In the genomic region with DNA sequence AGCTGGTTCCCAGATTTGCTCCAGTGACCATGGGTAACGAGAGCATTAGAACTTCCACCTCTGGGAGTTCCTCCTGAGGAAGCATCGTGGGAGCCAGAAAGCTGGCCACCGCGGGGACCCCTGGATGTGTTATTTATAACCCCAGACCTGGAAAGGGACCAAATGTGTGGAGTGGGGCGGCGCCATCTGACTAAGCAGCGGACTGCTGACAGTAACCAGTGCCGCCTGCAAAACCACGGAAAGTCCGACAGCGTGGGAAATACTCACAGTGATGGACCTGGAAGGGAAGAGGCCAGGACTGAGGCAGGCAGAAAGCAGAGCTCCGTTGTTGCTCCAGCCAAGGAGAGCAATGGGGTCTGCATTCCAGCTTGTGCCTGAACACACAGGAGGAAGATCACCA, we compare ENCODE assay signal across 9 mouse cellular contexts. TPM values are rescaled to one million over a fixed set of nuclear protein-coding genes. Genes with fewer than 3 reads are reported as not detected.
A peak's percentile ranks its signal among the peaks of the same experiment; 100 is the strongest.
DNase-seq lines count a peak whose midpoint lies in the region; ATAC-seq and TF ChIP-seq lines count a peak whose summit lies in the region.
"Had no signal": no experiment of that assay in that cellular context is flagged by ENCODE, and none has a peak within 500 bp of the region (broad histone marks: within the 10 kb centered on the region; RNA-seq: fewer than 3 reads in every experiment).

A gene (minus strand): TSS at position 389 of the 400 bp plus-strand sequence.

- TF ChIP-seq CTCF in layer of hippocampus, adult 2 months (conservative IDR thresholded peaks at IDR 0.05), result no peak
- TF ChIP-seq CTCF in brain, embryonic 14.5 days (IDR thresholded peaks at IDR 0.05; ENCODE audit: borderline replicate concordance, extremely low read depth, insufficient read depth, insufficient read length), result no peak
- TF ChIP-seq CTCF in olfactory bulb, adult 2 months (IDR thresholded peaks at IDR 0.05; ENCODE audit: insufficient read depth, low read depth, low read length), result no peak

- no peaks in the 10 kb centered on the region for H3K36me3 ChIP-seq in intestine, embryonic 16.5 days (ENCODE audit: control insufficient read depth, insufficient read depth, low read length)
- H3K36me3 ChIP-seq in limb, embryonic 13.5 days, result no peaks in the 10 kb centered on the region

- ATAC-seq in intestine, embryonic 16.5 days, result peak; percentile 51; the same call in 1 of the 2 replicates
- no peak for ATAC-seq in limb, embryonic 13.5 days (ENCODE audit: low FRiP score, low read depth)

- H3K9me3 ChIP-seq in intestine, embryonic 16.5 days (ENCODE audit: control insufficient read depth, low read length), result no peaks in the 10 kb centered on the region
- H3K9me3 ChIP-seq in limb, embryonic 13.5 days, result no peaks in the 10 kb centered on the region

- no peak for DNase-seq in layer of hippocampus, adult 2 months (ENCODE audit: low spot score in 2 of 2)
- DNase-seq in layer of hippocampus, adult 9-11 months, result no peak
- DNase-seq in brain, embryonic 14.5 days (ENCODE audit: low read depth), result peak; percentile 60
- peak; percentile 85 to 90 for DNase-seq in heart, adult 18-20 months
- no peak for DNase-seq in frontal cortex, postnatal 10 days (ENCODE audit: low spot score in 2 of 2)

- 40% methylated on average over 12 of the region's 12 CpGs for WGBS in intestine, embryonic 16.5 days
- 18% methylated on average over 12 of the region's 12 CpGs for WGBS in limb, embryonic 13.5 days
- WGBS in olfactory bulb, adult 2 months, result 37% methylated on average over 12 of the region's 12 CpGs

- H3K27me3 ChIP-seq in intestine, embryonic 16.5 days (replicated peaks; ENCODE audit: control insufficient read depth, insufficient read depth, low read length), result 0 out of 2 replicates have a peak, but pooled peaks cover 2% of the 10 kb centered on the region
- H3K27me3 ChIP-seq in limb, embryonic 13.5 days, result no peaks in the 10 kb centered on the region

- no peak within 1 kb of the TSS for H3K4me3 ChIP-seq in layer of hippocampus, adult 2 months
- no peak within 1 kb of the TSS for H3K4me3 ChIP-seq in intestine, embryonic 16.5 days (ENCODE audit: low read length)
- H3K4me3 ChIP-seq in limb, embryonic 13.5 days, result peak within 1 kb of the TSS; percentile 2; the same call in 1 of the 2 replicates
- H3K4me3 ChIP-seq in olfactory bulb, adult 2 months (ENCODE audit: insufficient read depth, low read depth, low read length), result no peak within 1 kb of the TSS

- peak within 1 kb of the TSS; percentile 30 for H3K9ac ChIP-seq in intestine, embryonic 16.5 days (ENCODE audit: low read depth, low read length)
- no peak within 1 kb of the TSS; the same call in 1 of the 2 replicates for H3K9ac ChIP-seq in limb, embryonic 13.5 days
- H3K9ac ChIP-seq: liver, embryonic 14.5 days had no signal

- peak within 1 kb of the TSS; percentile 48; the same call in 1 of the 2 replicates for H3K27ac ChIP-seq in layer of hippocampus, adult 2 months
- H3K27ac ChIP-seq in intestine, embryonic 16.5 days (ENCODE audit: low read length), result peak within 1 kb of the TSS; percentile 23
- H3K27ac ChIP-seq in limb, embryonic 13.5 days, result peak within 1 kb of the TSS; percentile 55
- H3K27ac ChIP-seq in olfactory bulb, adult 2 months (ENCODE audit: insufficient read depth, low read depth, low read length), result no peak within 1 kb of the TSS
- H3K27ac ChIP-seq: liver, embryonic 14.5 days had no signal

- H3K4me1 ChIP-seq in intestine, embryonic 16.5 days (ENCODE audit: control insufficient read depth, insufficient read depth, low read length), result peaks cover 29% of the 10 kb centered on the region
- H3K4me1 ChIP-seq in limb, embryonic 13.5 days, result peaks cover 31% of the 10 kb centered on the region
- peaks cover 8% of the 10 kb centered on the region for H3K4me1 ChIP-seq in olfactory bulb, adult 2 months (ENCODE audit: control insufficient read depth, insufficient read depth, low read length)

- H3K4me2 ChIP-seq in intestine, embryonic 16.5 days (ENCODE audit: low read depth, low read length), result peak within 1 kb of the TSS; percentile 33; the same call in 1 of the 2 replicates
- H3K4me2 ChIP-seq in limb, embryonic 13.5 days (replicated peaks), result peak within 1 kb of the TSS; percentile 33

- TF ChIP-seq POLR2A in brain, embryonic 14.5 days (IDR thresholded peaks at IDR 0.05; ENCODE audit: borderline replicate concordance, extremely low read depth, insufficient read depth, insufficient read length, poor library complexity, severe bottlenecking), result no peak
- no peak for TF ChIP-seq POLR2A in olfactory bulb, adult 2 months (IDR thresholded peaks at IDR 0.05; ENCODE audit: insufficient read depth, low read depth, low read length)

RNA-seq across cellular contexts. Expression of the gene that starts here (rescaled TPM):
- total RNA-seq in layer of hippocampus, adult 2 months (2021), result 10 to 100 TPM; 32.7 to 35.7 TPM
- 30.5 and 42.4 TPM in 2 replicates for polyA plus RNA-seq in brain, embryonic 14.5 days (2012; rRNA removed)
- 10 to 100 TPM; 29.8 to 30.5 TPM for total RNA-seq in heart, adult 18-20 months (2021)
- 7.4 and 8.4 TPM in 2 replicates for polyA plus RNA-seq in intestine, embryonic 16.5 days (2015; fragmentation: Nextera tagmentation; extraction: Ambion mirVana)
- 13.7 and 15.5 TPM in 2 replicates for polyA plus RNA-seq in limb, embryonic 13.5 days (2015; fragmentation: Nextera tagmentation; extraction: Ambion mirVana)
- 48.1 TPM in 1 of 2 replicates, not detected in the other for polyA plus RNA-seq in olfactory bulb, adult 2 months (2012; ENCODE audit: insufficient read depth, insufficient read length, low replicate concordance, missing spikeins)

Comparison
In these comparisons a context has a peak if more than half of its experiments do, and no peak if none do; other contexts are left out.
1. DNase-seq: peak in brain, embryonic 14.5 days (single experiment) and heart, adult 18-20 months (2 of 2); none in layer of hippocampus, adult 2 months (0 of 2), layer of hippocampus, adult 9-11 months (single experiment) and frontal cortex, postnatal 10 days (0 of 2).